Mouse (Mus musculus): ENCODE data around the gene Gm45021. TPM values are rescaled to one million over a fixed set of nuclear protein-coding genes. Genes with fewer than 3 reads are reported as not detected.

Gene Gm45021
- polyA plus RNA-seq, 1 experiment: not detected

- H3K79me2 ChIP-seq (ENCODE audit: control insufficient read depth, insufficient read depth): no peaks in the 10 kb centered on the region
- H3K27me3 ChIP-seq (ENCODE audit: control insufficient read depth, insufficient read depth, insufficient read length): no peaks in the 10 kb centered on the region
- H3K79me3 ChIP-seq (ENCODE audit: low read depth): no peaks in the 10 kb centered on the region
- H3K36me3 ChIP-seq (ENCODE audit: control insufficient read depth, insufficient read depth): no peaks in the 10 kb centered on the region
- H3K4me3 ChIP-seq (ENCODE audit: insufficient read depth, poor library complexity, severe bottlenecking): peak overlapping the region; percentile 22
- H3ac ChIP-seq (ENCODE audit: control insufficient read depth, insufficient read length, low read depth): no peak overlapping the region
- no peak for TF ChIP-seq MAX (IDR thresholded peaks at IDR 0.05)
- no peak for TF ChIP-seq CTCF (IDR thresholded peaks at IDR 0.05; ENCODE audit: control insufficient read depth, insufficient read depth, insufficient read length)
- no peak for TF ChIP-seq USF1 (IDR thresholded peaks at IDR 0.05; ENCODE audit: low read depth)
- no peak for TF ChIP-seq MYOD1 (IDR thresholded peaks at IDR 0.05; ENCODE audit: control insufficient read depth, insufficient read length, low read depth)
- no peak for TF ChIP-seq FOSL1 (IDR thresholded peaks at IDR 0.05; ENCODE audit: insufficient read depth, low read length, poor library complexity, severe bottlenecking)
- no peak for TF ChIP-seq MYOG (IDR thresholded peaks at IDR 0.05; ENCODE audit: control insufficient read depth, extremely low read depth, insufficient read length)
These were observed 34.1 kb upstream of the Gm45021 start for GRCm38 (mm10) chr6:48555104-48555890.

- Histone ChIP-seq H3K79me3 (ENCODE audit: low read depth) (no peaks in the 10 kb centered on the region), H3K36me3 (ENCODE audit: control insufficient read depth, insufficient read depth) (no peaks in the 10 kb centered on the region), H3K4me3 (ENCODE audit: insufficient read depth, poor library complexity, severe bottlenecking) (no peak overlapping the region), H3K79me2 (ENCODE audit: control insufficient read depth, insufficient read depth) (no peaks in the 10 kb centered on the region), H3ac (ENCODE audit: control insufficient read depth, insufficient read length, low read depth) (no peak overlapping the region), H3K27me3 (ENCODE audit: control insufficient read depth, insufficient read depth, insufficient read length) (no peaks in the 10 kb centered on the region)
- no peak for TF ChIP-seq USF1 (IDR thresholded peaks at IDR 0.05; ENCODE audit: low read depth)
- no peak for TF ChIP-seq MYOG (IDR thresholded peaks at IDR 0.05; ENCODE audit: control insufficient read depth, extremely low read depth, insufficient read length)
- TF ChIP-seq FOSL1 (IDR thresholded peaks at IDR 0.05; ENCODE audit: insufficient read depth, low read length, poor library complexity, severe bottlenecking): no peak
- no peak for TF ChIP-seq MAX (IDR thresholded peaks at IDR 0.05)
- no peak for TF ChIP-seq CEBPB (IDR thresholded peaks at IDR 0.05; ENCODE audit: low read depth)
- TF ChIP-seq MYOD1 (IDR thresholded peaks at IDR 0.05; ENCODE audit: control insufficient read depth, insufficient read length, low read depth): no peak
- TF ChIP-seq CTCF (IDR thresholded peaks at IDR 0.05; ENCODE audit: control insufficient read depth, insufficient read depth, insufficient read length): no peak
These were observed 33.5 kb upstream of the Gm45021 start for GRCm38 (mm10) chr6:48555956-48556355.

GRCm38 (mm10) chr6:48565693-48566310 is 23.6 kb upstream of the Gm45021 start:
- Histone ChIP-seq H3K36me3 (ENCODE audit: control insufficient read depth, insufficient read depth) (no peaks in the 10 kb centered on the region), H3K4me3 (ENCODE audit: insufficient read depth, poor library complexity, severe bottlenecking) (no peak overlapping the region), H3K79me2 (ENCODE audit: control insufficient read depth, insufficient read depth) (no peaks in the 10 kb centered on the region), H3K27me3 (ENCODE audit: control insufficient read depth, insufficient read depth, insufficient read length) (peaks cover under 1% of the 10 kb centered on the region), H3K79me3 (ENCODE audit: low read depth) (no peaks in the 10 kb centered on the region), H3ac (ENCODE audit: control insufficient read depth, insufficient read length, low read depth) (no peak overlapping the region)
- no peak for TF ChIP-seq FOSL1 (IDR thresholded peaks at IDR 0.05; ENCODE audit: insufficient read depth, low read length, poor library complexity, severe bottlenecking)
- TF ChIP-seq MYOG (IDR thresholded peaks at IDR 0.05; ENCODE audit: control insufficient read depth, extremely low read depth, insufficient read length): no peak
- TF ChIP-seq CEBPB (IDR thresholded peaks at IDR 0.05; ENCODE audit: low read depth): no peak
- no peak for TF ChIP-seq MYOD1 (IDR thresholded peaks at IDR 0.05; ENCODE audit: control insufficient read depth, insufficient read length, low read depth)
- TF ChIP-seq USF1 (IDR thresholded peaks at IDR 0.05; ENCODE audit: low read depth): no peak
- no peak for TF ChIP-seq CTCF (IDR thresholded peaks at IDR 0.05; ENCODE audit: control insufficient read depth, insufficient read depth, insufficient read length)
- TF ChIP-seq MAX (IDR thresholded peaks at IDR 0.05): no peak

- H3ac ChIP-seq (ENCODE audit: control insufficient read depth, insufficient read length, low read depth): no peak overlapping the region
- no peaks in the 10 kb centered on the region for H3K79me2 ChIP-seq (ENCODE audit: control insufficient read depth, insufficient read depth)
- H3K27me3 ChIP-seq (ENCODE audit: control insufficient read depth, insufficient read depth, insufficient read length): peaks cover 3% of the 10 kb centered on the region
- no peaks in the 10 kb centered on the region for H3K79me3 ChIP-seq (ENCODE audit: low read depth)
- TF ChIP-seq MYOG (IDR thresholded peaks at IDR 0.05; ENCODE audit: control insufficient read depth, extremely low read depth, insufficient read length) (no peak), CTCF (IDR thresholded peaks at IDR 0.05; ENCODE audit: control insufficient read depth, insufficient read depth, insufficient read length) (no peak), MYOD1 (IDR thresholded peaks at IDR 0.05; ENCODE audit: control insufficient read depth, insufficient read length, low read depth) (no peak), USF1 (IDR thresholded peaks at IDR 0.05; ENCODE audit: low read depth) (no peak), CEBPB (IDR thresholded peaks at IDR 0.05; ENCODE audit: low read depth) (no peak), FOSL1 (IDR thresholded peaks at IDR 0.05; ENCODE audit: insufficient read depth, low read length, poor library complexity, severe bottlenecking) (no peak), MAX (IDR thresholded peaks at IDR 0.05) (no peak)
- no peak overlapping the region for H3K4me3 ChIP-seq (ENCODE audit: insufficient read depth, poor library complexity, severe bottlenecking)
- H3K36me3 ChIP-seq (ENCODE audit: control insufficient read depth, insufficient read depth): no peaks in the 10 kb centered on the region
These were observed 23.1 kb upstream of the Gm45021 start for GRCm38 (mm10) chr6:48566312-48566711.

- no peak for TF ChIP-seq CTCF (IDR thresholded peaks at IDR 0.05; ENCODE audit: control insufficient read depth, insufficient read depth, insufficient read length)
- TF ChIP-seq MYOD1 (IDR thresholded peaks at IDR 0.05; ENCODE audit: control insufficient read depth, insufficient read length, low read depth): no peak
- TF ChIP-seq USF1 (IDR thresholded peaks at IDR 0.05; ENCODE audit: low read depth): no peak
- TF ChIP-seq CEBPB (IDR thresholded peaks at IDR 0.05; ENCODE audit: low read depth): no peak
- TF ChIP-seq MYOG (IDR thresholded peaks at IDR 0.05; ENCODE audit: control insufficient read depth, extremely low read depth, insufficient read length): no peak
- TF ChIP-seq MAX (IDR thresholded peaks at IDR 0.05): no peak
- TF ChIP-seq FOSL1 (IDR thresholded peaks at IDR 0.05; ENCODE audit: insufficient read depth, low read length, poor library complexity, severe bottlenecking): no peak
- Histone ChIP-seq H3K27me3 (ENCODE audit: control insufficient read depth, insufficient read depth, insufficient read length) (peaks cover 3% of the 10 kb centered on the region), H3K36me3 (ENCODE audit: control insufficient read depth, insufficient read depth) (no peaks in the 10 kb centered on the region), H3ac (ENCODE audit: control insufficient read depth, insufficient read length, low read depth) (no peak overlapping the region), H3K79me2 (ENCODE audit: control insufficient read depth, insufficient read depth) (no peaks in the 10 kb centered on the region), H3K79me3 (ENCODE audit: low read depth) (no peaks in the 10 kb centered on the region), H3K4me3 (ENCODE audit: insufficient read depth, poor library complexity, severe bottlenecking) (no peak overlapping the region)
These were observed 21.1 kb upstream of the Gm45021 start for GRCm38 (mm10) chr6:48568036-48568984.

Measured in C2C12 (cell line).